Mouse (Mus musculus) cerebellum, adult 11-12 months (tissue): ENCODE measurements around the gene Ms4a2.

Source experiments
- DNase-seq: peaks from one replicate; pipeline ENCODE4 v3.0.0; 2022

Ms4a2 gene

GRCm38 (mm10) chr19:11623551-11623950 lies at the start of gene Ms4a2:
Ms4a2 (minus strand) TSS chr19:11623719.
- no peak for DNase-seq

GRCm38 (mm10) chr19:11661562-11661961 lies 38.0 kb upstream of the Ms4a2 start:
- no peak for DNase-seq

- DNase-seq: no peak
Measured at GRCm38 (mm10) chr19:11660459-11660858, 36.9 kb upstream of the Ms4a2 start, which contains the start of gene Oosp2. Oosp2 (minus strand) TSS chr19:11660559.

DNA sequence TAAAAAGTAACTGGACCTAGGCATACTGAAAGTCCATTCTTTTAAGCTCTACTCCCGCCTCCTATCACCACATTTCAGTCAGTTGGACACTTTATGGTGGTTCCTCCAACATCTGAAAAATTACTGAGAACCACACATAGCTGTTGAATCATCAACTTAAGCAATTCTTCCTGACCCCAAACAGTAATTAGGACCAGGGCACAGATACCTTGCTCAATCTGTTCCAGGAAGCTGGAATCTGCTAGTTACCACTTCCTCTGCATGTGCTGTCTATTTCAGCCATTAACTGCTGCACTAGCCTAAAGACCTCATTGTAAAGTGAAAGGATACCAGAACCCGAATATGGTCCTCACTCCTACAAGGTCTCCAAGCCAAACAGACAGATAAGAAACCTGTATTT lies 35.6 kb upstream of the Ms4a2 start:
- no peak for DNase-seq

DNA sequence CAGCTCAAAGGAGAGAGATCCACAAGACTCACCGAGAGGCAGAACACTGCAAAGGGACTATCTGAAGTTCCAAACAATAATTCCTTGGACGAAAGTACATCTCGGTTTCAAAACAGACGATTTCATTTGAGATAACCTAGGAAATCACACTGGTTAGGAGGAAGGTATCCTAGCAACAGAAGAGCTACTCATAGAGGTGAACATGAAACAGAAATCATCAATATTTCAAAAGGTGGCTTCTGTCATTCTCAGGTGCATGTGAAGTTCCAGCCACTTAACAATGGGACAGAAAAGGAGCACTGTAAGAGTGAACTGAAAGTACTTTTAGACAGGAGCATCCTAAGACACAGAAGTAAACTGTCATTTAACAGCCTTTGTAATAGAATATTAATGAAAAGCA lies 26.0 kb upstream of the Ms4a2 start:
- DNase-seq: no peak

GRCm38 (mm10) chr19:11646166-11646565 lies 22.6 kb upstream of the Ms4a2 start:
- no peak for DNase-seq

DNA sequence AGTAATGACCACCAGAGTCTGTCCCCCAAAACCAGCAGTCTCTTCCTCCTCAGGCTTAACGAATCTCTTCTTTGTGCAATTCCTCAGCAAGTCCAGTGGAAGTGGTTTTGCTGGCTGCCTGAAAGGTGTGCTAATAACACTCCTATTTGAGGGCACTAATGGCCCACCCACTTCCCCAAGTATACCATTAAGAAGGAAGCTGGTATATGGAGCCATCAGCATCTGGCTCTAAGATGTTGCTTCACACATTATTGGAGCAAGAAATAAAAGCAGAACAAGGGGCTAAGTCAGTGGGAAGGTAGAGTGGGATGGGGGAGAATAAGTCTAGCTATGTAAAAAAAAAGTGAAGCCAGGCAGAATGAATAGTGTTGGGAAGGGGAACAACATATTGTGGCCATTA lies 17.2 kb upstream of the Ms4a2 start, which contains the start of gene Ms4a3:
Gene Ms4a3 (minus strand): TSS at position 120 of the 400 bp plus-strand sequence.
- no peak for DNase-seq

DNA sequence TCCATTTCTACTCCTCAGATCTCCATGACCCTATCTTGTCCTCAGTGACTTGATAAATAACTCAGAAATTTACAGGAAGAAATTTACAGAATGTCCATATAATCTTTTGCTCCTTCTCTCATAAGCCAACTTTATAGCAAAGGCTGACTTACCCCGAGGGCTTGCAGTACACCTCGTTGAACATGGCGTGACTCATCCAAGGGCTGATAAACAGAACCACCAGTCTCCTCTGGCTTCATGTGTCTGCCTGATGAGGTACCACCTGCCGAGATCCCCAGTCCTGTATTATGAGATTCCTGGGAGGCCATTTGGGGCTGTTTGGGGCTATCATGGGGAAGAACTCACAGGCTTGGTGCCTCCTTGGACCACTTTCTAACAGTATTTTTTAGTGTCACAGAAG lies 15.5 kb upstream of the Ms4a2 start:
- DNase-seq: no peak

- DNase-seq: no peak
Measured at GRCm38 (mm10) chr19:11635572-11635971, 12.1 kb upstream of the Ms4a2 start.

GRCm38 (mm10) chr19:11634330-11634729 lies 10.8 kb upstream of the Ms4a2 start:
- DNase-seq: no peak

- no peak for DNase-seq
Measured at GRCm38 (mm10) chr19:11633732-11634131, 10.2 kb upstream of the Ms4a2 start.

DNA sequence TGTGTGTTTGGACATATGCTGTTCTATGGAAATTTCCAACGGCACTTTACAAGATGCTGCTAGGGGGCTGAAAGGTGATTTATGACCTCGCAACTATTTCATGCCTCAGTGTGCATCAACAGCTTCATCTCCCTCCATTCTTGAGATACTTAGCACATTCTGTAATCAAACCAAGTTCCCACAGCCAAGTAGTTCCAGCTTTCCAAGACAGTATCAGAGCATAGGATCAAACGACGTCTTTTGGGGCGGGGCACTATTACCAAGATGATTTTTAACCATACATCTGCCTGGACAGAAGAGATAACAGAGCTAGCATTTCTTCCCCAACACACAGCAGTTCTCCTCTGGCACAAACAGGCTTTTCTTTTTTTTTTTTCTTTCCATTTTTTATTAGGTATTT lies 1.7 kb upstream of the Ms4a2 start:
- DNase-seq: no peak

DNA sequence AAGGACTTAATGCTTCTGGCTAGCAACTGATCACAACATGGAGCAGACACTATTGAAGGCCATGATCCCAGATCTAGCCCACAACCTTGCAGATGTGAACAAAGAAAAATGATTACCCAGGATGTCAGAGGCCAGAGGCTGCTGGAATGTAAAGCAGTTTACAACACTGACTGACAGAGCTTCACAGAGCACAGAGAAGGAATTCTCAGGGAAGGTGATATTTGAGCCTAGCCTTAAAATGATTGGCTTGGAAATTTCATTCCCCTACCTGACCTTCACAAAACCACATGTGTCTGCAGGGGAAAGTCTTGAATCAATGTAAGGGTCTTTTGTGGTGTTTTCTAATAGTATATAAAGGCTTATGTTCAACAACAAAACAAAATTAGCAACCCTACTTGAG lies 1.3 kb upstream of the Ms4a2 start:
- no peak for DNase-seq

DNA sequence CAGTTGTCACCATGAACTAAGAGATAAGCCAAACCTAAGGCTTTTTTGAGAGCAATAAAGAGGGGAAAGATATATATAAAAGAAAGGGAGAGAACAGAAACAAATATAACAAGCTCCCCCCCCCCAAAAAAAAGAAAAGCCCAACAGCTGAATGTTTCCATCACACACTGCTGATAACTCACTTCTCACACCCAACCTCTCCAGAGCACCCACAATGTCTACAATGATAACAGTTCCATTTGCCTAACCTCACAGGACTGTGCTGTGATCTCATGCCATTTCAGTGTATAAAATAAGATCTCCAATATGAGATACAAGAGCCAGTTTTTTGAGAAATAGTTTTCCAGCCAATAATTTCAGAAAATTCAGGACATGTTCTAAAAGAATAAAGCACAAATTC lies 5.5 kb downstream of the Ms4a2 start:
- DNase-seq: no peak

GRCm38 (mm10) chr19:11614805-11615204 lies 8.7 kb downstream of the Ms4a2 start:
- DNase-seq: no peak

GRCm38 (mm10) chr19:11613776-11614443 lies 9.6 kb downstream of the Ms4a2 start:
- no peak for DNase-seq

GRCm38 (mm10) chr19:11613084-11613483 lies 10.4 kb downstream of the Ms4a2 start:
- DNase-seq: no peak

- no peak for DNase-seq
Measured at GRCm38 (mm10) chr19:11612293-11612692, 11.2 kb downstream of the Ms4a2 start.

GRCm38 (mm10) chr19:11611541-11611945 lies 12.0 kb downstream of the Ms4a2 start:
- no peak for DNase-seq

DNA sequence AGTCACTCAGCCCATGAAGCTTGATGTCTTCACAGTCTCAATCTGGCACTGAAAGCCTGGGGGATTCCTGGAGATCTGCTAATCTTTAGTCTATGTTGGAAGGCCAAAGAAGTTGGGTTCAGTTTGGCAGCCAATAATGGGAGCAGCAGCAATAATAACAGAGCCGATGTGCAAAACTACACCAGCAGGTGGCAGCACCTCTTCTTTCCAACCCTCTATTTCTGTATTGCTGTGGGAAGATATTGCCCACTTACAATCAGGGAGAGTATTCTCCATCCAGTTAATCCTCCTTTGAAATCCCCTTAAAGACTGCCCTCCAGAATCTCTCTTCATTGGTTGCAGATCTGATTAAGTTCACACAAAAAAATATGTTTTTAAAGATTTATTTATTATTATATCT lies 15.3 kb downstream of the Ms4a2 start:
- no peak for DNase-seq

DNA sequence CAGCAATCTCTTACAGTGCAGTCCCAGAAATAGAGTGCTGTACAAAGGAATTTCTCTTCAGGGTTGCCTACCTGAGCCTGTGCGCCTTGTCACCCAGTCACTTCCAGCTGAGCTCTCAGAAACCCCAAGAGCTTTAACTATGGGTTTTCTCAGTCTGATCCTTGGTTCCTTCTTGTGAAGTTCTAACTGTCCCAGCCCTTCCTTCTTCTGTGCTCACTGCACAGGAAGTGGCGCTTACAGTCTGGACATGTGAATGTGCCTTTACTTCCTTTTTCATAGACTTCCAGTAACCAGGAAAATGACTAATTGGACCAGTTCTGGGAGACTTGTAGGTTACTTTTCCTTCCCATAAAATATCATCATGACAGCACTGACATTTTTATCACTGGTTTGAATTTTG lies 18.9 kb downstream of the Ms4a2 start, which contains the start of gene Ms4a6d:
Gene Ms4a6d (minus strand): TSS at position 247 of the 400 bp plus-strand sequence.
- DNase-seq: no peak

DNA sequence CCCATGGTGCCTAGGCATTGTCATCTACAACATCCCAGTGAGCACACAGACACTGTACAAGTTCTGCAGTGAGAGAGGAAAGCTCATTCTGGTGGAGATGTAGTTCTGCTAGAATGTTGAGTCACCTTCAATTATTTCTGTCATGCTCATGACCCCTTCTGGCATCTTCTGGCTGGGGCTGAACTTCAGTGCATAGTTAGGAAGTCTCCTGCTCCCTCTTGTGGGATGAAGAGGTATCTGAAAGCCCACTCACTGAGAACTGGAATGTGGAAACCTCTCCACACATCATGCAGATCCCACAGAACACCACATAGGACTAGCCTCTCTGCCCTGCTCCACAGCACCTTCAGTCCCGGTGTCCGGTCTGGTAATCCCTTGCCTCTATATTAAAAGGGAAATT lies 21.5 kb downstream of the Ms4a2 start:
- no peak for DNase-seq

DNA sequence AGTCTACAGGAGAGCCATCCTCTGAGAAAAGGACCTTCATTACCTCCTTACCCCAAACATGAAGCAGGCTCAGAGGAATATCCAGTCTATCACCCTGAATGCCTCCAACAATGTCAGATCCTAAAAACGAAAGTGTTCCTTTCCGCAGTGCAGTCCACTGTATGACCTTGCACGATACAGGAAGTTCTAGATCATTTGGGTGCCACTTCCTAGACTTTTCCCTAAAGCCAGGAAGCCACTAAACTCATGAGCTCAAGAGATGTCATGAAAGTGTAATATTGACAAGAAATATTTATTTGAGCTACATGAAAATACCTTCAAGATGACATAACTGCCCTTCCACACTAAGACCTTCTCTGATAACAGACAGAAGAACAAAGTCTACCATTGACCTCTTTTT lies 22.2 kb downstream of the Ms4a2 start:
- DNase-seq: no peak

GRCm38 (mm10) chr19:11589891-11590449 lies 33.5 kb downstream of the Ms4a2 start:
- no peak for DNase-seq

DNA sequence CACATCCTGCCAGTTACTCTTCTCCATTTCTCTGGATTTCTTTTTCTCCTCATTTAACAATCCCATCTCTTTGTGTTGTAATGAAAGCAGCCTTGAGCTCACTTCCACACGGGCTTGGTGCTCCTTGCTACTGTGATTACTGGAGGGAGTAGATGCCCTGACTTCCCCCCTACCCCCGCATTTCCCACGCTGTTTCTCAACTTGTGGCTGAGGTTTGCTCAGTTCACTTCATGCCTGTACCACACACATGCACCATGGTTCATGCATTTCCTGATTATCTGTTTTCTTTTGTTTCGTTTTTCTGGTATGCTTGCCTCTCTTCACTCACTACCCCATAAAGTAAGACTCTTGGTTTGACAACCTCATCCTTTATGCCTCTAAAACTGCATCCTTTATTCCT lies 34.3 kb downstream of the Ms4a2 start:
- DNase-seq: no peak
